Mouse (Mus musculus) embryonic fibroblast, embryonic 13.5 days (primary cell): ENCODE results near the gene Ttf2.

Experiments used
- CTCF ChIP-seq: IDR thresholded peaks from 2 replicates; pipeline ENCODE4 v1.5.1; 2011; ENCODE audit warnings: mild to moderate bottlenecking, control low read depth, low read length, moderate library complexity, borderline replicate concordance; ENCODE audit not compliant: insufficient read depth
- POLR2A ChIP-seq: IDR thresholded peaks from 2 replicates; pipeline ENCODE4 v1.6.1; 2011; ENCODE audit warnings: low read depth, mild to moderate bottlenecking, control low read depth, low read length, moderate library complexity

DNA sequence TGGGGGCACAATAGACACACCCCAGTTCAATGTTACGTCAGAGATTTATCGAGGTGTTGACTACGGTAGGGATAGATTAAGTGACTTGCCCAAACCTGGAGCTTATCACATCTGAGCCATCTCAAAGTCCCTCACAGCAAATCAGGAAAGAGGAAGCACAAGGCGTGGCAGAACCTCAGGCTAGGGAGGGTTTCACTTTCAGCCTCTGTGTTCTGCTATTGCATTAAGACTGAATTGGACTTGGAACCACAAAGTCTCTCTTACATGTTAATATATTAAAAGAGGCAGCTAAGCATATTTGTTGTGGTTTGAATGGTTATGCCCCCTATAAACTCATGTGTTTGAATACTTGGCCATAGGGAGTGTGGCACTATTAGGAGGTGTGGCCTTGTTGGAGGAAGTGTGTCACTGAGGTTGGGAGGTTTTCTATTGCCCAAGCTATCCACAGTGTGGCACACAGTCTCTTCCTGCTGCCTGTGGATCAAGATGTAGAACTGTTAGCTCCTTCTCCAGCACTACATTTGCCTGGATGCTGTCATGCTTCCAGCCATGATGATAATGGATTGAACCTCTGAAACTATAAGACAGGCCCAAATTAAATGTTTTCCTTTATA, 41.2 kb upstream of the Ttf2 start:
- TF ChIP-seq CTCF (no peak), POLR2A (no peak)
